Mouse (Mus musculus): ENCODE measurements around the gene Zfyve27.
A peak's percentile ranks its signal among the peaks of the same experiment; 100 is the strongest.

The Zfyve27 gene

DNA sequence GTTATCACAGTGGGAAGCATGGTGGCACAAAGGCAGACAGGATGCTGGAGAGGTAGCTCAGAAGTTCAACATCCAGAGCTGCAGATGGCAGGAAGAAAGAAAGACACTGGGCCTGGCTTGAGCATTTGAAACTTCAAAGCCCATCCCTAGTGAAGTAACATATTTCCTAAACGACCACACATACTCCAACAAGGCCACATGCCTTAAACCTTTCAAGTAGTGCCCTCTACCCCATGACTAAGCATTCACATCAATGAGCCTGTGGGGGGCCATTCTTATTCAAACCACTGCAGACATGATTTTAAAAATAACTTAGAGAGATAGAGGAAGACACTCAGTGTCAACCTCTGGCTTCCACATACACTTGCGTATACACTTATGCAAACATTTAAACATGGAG is 21.0 kb upstream of the Zfyve27 start:
- DNase-seq (ENCODE audit: low spot score) = no peak

DNA sequence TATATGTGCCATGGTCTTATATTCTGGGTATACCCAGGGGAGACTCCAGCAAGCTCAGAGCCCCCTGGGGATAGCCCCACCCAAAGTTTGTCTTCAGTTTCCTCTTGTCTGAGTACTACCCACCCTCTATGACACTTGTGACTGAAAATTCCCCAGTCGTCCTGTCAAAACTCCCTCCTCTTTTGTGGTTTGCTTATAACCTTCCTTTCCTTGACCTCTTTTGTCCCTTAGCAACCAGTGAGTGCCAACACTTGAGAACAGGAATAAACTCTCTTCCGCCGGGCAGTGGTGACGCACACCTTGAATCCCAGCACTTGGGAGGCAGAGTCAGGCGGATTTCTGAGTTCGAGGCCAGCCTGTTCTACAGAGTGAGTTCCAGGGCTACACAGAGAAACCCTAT is 19.7 kb upstream of the Zfyve27 start:
- no peak for DNase-seq (ENCODE audit: low spot score)

DNA sequence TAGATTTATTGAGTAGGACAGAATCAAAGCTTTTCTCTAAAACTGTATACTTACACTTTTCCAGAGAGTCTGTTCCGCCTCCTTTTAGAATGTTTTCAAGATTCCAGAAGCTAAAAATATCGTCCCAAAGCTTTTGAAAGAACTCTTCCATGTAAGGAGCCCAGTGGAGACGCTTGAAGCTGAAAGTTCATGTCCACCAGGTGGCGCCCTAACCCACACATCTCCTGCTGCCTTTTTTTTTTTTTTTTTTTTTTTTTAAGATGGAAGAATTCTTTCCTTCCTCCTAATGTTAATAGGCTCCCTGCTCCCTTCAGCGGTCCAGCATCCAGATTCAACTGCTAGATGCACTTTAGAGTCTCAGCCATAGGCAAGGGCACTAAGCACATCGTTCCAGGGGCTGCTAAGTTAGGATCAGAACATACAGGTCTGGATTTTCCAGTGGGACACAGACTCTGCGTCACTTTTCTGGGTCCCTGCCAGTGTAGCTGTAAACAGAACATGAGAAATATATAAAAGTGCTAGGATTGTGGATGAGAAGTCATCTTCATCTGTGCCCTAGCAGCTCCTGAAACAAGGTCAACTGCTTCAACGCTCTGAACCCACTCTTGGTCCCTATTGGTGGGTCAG is 19.1 kb upstream of the Zfyve27 start:
- peak; percentile 44 for DNase-seq (ENCODE audit: low spot score)

DNA sequence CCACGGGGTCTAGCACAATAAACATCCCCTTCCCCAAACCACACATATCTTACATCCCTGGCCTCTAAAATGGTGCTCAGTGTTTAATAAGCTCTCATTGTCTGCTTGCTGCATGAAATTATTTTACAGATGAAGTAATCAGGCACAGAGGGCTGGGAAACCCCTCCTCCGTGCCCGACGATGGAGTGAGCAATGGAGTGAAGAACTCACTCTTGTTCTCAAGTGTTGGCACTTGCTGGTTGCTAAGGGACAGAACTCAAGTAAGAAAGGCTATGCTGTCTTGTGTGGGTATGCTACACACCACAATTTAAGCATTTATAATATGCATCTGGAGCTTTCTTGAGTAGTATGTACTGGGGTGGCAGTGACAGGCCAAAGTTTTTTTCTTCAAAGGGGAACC is 18.5 kb upstream of the Zfyve27 start:
- DNase-seq (ENCODE audit: low spot score) = no peak

DNA sequence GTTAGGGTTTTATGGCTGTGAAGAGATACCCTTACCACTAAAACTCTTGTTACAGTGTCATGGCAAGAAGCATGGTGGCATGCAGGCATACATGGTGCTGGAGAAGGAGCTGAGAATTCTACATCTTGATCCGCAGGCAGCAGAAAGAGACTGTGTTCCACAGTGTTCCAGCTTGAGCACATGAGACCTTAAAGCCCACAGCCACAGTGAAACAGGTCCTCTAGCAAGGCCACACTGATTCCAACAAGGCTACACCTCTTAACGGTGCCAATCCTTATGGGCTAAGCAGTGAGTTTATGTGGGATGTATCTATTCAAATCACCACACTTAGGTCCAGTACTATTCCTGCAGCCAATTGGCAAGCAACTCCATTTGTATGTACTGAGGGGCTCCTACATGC is 18.0 kb upstream of the Zfyve27 start:
- DNase-seq (ENCODE audit: low spot score) = no peak

DNA sequence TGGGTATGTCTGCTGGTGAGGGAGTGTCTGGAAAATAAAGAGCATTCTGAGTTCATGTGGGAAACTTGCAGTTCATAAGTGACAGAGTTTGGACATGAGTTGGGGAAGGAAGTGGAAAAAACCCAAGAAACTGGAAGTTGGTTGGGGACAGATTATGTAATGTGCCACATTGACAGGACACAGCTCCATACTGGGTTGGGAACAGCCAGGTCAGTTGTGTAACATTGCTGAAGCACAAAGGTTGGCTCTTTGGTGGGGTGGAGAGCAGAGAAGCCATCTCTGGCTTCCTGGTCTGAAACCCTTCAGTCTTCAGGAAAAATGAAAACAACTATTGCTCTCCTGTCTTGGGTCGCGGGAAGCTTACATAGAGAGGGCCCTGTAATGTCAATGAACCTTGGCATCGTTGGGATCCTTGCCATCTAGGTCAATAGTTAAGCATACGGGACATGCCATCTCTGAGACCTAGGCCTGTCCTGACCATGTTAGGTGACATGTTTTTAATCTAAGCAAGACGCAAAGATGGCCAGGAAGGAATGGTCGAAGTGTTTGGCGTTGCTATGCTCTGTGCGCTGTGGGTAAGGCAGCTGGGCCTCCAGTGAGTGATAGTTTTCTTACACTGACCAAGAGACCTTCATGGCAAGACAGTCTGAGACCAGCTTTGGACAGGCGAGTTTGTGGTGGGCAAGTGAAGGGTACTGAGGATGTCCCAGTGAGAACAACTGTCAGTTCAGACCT is 17.3 kb upstream of the Zfyve27 start:
- no peak for DNase-seq (ENCODE audit: low spot score)

DNA sequence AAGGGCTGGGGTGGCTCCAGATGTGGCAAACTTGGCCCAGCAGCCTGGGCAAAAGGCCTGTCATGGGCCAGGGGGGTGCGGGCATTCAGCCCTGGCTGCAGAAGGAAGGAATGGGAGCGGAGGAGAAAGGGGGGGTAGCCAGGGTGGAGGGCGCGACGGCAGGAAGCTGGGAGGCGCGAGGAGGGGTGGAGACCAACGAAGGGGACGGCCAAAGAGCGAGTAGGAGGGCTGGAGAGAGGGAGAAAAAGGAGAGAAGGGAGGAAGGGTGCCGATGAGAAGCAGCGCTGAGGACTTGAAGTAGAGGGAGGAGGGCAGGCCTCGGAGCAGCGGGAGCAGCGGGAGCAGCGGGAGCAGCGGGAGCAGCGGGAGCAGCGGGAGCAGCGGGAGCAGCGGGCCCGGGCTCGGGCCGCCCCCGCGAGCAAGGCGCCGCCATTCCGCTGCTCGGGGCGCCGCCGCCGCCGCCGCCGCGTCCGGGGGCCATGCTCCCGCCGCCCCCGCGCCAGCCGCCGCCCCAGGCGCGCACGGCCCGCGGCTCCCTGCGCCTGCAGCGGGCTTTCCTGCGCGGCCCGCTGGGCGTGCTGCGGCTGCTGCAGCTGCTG is 16.5 kb upstream of the Zfyve27 start, which contains the start of gene Marveld1:
Gene Marveld1 (plus strand): TSS at position 231 of the 599 bp plus-strand sequence.
- DNase-seq (ENCODE audit: low spot score) = no peak

DNA sequence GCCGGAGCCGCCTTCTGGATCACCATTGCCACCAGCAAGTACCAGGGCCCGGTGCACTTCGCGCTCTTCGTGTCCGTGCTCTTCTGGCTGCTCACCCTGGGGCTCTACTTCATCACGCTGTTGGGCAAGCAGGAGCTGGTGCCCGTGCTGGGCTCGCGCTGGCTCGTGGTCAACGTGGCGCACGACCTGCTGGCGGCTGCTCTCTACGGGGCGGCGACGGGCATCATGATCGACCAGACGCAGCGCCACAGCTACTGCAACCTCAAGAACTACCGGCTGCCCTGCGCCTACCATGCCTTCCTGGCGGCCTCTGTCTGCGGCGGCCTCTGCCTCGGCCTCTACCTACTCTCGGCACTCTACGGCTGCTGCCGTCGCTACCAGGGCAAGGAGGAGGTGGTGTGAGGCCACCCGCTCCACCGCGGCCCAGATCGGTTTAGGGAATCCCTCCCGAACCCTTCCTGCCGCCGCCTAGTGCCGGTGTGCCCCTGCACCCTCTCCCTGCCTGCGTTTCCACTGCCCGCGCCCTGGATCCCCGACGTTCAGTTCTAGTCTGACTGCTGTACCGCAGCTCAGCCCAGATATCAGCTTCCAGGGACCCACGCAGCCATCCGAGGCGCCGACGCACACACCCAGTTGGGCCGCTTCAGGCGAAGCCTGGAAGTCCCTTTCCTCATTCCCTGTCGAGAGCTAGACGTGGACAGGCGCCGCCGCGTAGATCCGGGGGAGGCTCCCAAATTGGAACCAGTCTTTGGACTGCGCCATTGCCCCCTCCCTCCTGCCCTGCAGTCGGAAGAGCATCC is 15.8 kb upstream of the Zfyve27 start:
- no peak for DNase-seq (ENCODE audit: low spot score)

DNA sequence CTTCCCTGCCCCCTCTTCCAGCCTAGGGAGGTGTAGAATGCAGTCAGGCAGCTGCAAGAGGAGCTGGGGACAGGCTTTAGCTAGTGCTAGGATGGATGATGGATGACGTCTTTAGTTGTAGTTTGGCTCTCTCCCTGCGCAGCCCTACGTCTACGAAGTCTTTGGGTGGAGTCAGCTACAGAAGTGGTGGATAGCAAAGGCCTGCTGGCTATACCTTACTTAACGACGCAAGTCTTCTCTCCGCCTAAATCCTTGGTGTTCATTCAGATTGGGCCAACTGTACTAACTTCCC is 15.2 kb upstream of the Zfyve27 start:
- no peak for DNase-seq (ENCODE audit: low spot score)

DNA sequence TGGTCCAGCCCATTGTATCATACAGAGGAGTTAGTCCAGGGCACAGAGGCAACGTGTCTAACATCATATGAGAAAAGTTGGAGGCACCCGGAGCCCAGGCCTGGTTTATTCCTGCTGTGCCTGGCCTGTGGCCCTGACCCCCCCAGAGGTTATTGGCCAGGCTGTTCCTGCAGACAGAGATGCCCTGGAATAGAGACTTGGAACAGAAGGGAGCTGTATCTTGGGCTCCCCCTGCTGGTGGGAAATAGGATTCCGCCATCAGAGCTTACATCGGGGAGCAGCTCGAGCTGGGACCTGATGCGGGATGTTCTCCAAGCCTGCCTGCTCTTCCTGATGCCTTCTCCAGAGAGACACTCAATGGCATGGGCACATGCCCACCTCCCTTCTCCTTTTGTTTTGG is 11.8 kb upstream of the Zfyve27 start:
- DNase-seq (ENCODE audit: low spot score) = peak; percentile 56

DNA sequence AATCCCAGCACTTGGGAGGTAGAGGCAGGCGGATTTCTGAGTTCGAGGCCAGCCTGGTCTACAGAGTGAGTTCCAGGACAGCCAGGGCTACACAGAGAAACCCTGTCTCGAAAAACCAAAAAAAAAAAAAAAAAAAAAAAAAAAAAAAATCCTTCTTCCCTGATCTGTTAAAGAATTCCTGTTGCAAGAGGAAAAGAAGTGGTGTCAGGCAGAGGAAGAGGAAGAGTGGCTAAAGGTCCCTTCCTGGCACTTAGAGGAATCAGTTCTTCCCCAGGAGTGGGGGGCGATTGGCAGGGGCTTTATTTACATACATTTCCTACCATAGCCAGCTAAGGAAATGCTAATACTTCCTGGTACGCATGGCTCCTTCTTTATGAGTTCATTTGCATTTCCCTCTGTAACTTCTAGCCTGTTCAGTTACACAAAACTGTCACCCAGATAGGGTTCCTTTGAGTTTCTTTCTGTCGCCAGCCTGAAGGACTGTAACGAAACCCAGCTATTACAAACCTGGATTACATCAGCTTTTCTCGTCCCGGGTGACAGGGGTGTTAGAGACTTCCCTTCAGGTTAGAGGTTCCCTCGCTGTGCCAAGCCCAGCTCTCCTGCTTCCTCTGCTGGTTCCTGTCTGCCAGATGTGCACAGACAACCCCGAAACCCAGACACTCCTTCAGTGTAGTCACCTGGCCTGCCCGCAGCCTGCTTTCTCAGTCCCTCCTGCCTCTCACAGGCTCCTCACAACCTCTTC is 6.1 kb upstream of the Zfyve27 start:
- DNase-seq (ENCODE audit: low spot score) = no peak

DNA sequence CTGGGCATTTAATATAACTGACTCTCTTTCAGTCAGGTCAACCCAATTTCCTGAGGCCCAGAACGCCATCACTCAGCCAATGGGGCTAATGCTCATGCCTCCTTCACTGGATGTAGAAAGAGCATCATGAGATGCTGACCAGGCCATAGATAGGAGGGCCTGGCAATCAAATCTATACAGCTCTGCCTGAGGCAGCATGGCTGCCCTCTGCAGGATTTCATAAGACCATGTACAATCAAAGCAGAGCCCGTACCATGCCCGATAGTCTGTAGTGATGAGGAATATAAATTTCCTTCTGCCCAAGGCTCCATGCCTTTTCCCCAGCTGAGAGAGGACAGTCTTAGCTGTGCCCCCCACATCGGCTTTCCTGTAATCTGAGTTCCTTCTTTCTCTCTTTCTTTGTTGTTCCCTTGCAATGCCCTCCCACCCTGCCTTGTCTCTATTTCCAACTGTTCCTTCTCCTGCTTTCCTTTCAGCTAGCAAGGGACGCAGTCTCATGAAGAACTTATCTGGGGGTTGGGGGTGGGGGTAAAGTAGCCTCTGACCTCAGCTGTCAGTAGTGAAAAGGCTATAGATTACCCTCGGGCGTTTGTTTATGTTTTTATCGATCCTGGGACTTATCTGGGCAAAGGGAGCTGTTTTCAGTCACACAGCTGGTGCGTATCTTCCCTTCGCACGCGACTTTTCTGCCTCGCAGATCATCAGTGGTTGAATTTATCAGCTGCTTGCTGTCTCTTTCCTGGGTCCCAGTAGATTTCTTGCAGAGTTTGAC is 5.3 kb upstream of the Zfyve27 start:
- no peak for DNase-seq (ENCODE audit: low spot score)

DNA sequence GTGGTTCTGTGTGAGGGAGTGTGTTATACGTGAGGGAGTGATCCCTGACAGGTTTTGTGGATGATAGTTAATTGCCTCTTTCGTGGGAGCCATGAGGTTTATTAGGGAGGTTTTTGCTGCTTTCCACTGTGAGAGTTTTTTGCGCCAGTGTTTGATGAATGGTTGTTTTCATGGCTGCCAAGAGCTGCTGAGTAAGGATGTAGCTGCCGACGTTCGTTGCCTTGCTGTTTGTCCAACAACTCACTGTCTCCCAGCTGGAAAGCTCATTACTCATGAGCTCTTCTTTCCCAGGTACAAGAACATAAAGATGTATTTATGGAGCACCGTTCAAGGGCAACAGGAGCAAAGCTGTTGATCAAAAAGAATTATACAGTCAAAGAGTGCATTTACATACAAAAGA is 437 bp downstream of the Zfyve27 start:
- no peak for DNase-seq (ENCODE audit: low spot score)

DNA sequence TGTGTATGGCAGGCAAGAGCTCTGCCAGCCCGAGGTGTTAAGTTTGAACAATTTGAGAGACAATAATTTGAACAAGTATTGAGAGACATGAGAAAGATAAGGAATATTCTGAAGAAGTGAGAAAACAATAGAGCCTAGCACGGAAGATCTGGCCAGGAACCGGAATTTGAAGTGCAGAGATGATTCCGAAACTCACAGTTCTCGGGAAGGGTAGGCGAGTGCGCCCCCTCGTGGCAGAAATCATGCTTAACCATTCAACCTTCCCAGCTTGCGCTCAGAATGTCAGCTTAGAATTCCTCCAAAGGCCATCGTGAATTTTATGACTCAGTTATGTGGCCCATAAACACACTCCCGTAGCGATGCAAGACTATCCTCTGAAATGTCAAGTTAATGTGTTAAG is 2.4 kb downstream of the Zfyve27 start:
- DNase-seq (ENCODE audit: low spot score) = peak; percentile 68

DNA sequence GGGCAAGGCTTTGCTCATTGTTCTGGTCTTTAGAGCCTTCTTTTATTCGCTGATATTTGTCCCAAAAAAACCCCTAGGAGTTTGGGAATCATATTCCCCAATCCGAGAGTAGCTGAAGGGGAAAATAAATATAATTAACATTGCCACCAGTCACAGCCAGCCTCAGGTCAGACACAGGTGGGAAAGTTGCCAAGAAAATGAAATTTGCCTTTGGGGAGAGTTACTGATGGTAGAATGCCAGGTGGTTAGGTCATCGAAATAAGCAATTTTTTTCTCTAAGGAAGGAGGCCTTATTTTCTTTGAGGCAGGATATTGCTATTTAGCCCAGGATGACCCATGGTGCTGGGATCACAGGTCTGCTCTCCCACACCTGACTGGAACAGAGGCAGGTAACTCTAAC is 3.0 kb downstream of the Zfyve27 start:
- no peak for DNase-seq (ENCODE audit: low spot score)

DNA sequence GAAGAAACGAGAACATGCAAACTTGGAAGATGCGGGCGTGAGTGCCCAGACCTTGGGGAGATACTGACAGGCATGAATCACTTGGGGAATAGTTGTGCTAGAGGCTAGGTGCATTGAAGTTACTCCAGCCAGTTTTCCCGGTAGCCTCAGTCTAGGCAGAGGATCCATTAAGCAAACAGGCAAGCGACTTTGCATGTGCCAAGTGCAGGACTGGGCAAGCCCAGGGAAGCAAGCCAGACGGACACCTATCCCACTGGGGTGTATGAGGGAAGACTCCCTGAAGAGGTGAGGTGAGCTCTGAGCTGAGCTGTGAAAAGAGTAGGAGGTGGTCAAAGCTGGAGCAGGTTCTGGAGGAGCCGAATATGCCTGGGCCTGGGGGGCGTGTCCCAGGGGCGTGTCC is 3.7 kb downstream of the Zfyve27 start:
- no peak for DNase-seq (ENCODE audit: low spot score)

DNA sequence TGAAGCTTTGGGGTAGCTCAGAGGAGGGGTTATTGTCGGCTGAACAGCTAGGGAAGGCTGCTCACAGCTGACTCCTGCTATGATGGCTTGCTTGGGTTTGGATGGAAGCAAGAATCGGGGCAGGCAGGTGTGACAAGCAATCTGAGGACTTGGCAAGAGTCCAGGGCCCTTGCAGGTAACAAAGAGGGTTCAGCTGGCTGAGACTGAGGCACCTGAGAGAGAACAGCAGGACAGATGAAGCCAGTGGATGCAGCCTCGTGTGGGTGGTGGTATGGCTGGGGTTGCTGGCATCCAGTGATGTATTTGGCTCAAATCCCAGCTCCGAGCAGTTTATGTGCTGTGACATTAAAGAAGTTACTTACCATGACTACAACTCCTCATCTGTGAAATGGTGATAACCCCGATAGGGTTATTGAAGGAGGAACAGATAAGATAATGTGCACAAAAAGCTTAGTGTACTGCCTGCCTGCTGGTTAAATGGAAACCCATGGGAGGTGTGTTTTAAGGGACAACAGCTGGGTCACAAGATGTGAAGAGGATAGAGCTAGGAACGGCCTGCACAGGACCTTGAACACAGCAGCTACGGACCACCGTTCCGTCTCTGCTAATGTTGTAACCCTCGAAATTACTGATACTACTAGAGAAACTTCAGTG is 5.7 kb downstream of the Zfyve27 start:
- DNase-seq (ENCODE audit: low spot score) = peak; percentile 24

DNA sequence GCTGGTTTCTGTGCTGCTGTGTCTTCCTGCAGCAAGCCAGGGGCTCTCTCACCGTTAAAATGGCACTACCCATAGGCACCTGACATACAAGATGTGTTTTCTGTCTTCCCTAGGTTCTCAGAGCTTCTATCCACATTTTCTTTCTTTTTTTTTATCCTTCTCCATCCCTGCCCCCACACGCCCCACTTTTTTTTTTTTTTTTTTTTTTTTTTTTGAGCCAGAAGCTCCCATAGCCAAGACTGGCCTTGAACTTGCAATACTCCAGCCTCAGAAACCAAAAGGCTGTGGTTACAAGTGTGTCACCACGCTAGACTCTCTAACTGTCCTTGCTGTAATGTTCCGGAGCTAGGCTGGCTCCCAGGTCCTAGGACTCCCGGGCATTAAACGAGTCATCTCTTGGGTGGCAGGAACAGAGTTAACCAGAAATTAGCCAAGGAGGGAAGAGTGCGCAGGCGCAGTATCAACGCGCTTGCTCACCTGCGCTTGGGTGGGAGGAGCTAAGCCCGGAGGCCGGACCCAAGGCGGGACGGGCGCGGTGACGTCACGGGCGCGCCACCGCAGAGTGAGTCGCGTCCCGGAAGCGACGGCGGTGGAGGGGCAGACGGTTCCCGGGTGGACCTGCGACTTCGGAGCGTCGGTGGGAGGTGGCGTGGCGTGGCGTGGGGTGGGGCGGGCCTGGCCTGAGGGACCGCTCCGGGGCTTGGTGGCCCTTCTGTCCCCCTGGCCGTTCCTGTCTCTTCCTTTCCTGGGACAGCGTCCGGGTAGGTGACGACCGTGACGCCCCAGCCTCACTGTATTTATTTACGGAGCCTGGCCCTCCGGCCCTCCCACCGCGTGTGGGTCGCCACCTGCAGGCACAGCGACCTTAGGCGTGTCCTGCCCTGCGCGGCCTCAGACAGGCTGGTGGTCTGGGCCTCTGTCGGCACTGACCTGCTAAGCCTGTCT is 6.5 kb downstream of the Zfyve27 start:
- peak; percentile 94 for DNase-seq (ENCODE audit: low spot score)

DNA sequence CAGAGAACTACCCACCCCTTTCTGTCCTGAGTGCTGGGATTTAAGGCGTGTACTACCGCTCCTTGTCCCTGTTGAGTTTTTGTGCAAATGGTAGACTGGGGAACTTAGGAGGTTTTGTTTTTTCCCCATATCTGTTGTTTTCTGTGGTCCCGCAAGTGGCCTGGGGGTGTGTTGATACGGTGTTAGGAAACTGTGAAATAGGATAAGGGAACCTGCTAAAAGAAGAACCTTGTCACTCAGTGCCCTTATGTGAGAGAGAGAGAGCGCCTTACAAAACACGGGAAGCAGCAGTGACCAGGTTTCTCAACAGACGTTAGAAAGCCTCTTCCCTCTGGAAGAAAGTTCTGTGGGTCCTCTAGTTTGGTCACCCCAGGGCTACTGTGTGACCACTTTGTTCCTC is 13.1 kb downstream of the Zfyve27 start:
- no peak for DNase-seq (ENCODE audit: low spot score)

DNA sequence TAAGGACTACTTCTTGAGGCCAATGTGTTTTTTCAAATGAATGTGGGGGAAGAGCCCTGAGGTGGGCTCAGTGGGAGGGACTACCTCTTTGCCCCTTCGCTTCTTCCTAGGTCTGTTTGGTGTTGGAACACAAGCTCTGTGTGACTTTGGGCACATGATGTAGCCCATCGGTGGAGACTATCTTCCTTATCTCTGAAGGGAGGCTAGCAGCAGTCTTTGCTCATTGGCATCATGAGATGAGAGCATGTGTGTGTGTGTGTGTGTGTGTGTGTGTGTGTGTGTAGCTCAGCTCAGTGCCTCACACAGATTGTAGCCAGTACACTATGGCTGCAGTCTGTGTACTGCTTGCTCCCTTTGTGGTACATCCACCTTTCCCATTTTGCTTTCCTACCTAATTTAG is 13.7 kb downstream of the Zfyve27 start:
- DNase-seq (ENCODE audit: low spot score) = no peak
